Mouse (Mus musculus) urinary bladder, postnatal 25 days (tissue): ENCODE data around the gene Rwdd3.

Experiments used
- DNase-seq: peaks from one replicate; pipeline ENCODE4 v3.0.0; 2022; ENCODE audit warnings: low spot score

The Rwdd3 gene

DNA sequence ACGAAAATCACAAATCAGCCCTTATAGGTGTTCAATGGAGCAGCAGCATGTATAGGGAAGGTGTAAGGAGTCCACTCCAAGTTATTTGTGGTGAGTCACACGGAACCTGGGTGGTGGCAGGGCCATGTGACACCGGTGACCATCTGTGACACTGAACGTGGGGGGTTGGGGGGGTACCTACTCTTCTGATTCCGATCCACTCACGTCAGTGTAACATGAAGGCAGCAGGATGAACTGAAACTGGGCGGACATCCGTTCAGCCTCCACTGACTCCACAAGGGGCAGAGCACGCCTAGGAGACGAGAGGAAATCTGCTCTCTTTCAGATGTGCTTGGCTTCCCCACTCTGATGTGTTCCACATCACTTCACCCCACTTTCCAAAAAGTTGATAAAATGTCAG is 11.9 kb downstream of the Rwdd3 start:
- DNase-seq: no peak

DNA sequence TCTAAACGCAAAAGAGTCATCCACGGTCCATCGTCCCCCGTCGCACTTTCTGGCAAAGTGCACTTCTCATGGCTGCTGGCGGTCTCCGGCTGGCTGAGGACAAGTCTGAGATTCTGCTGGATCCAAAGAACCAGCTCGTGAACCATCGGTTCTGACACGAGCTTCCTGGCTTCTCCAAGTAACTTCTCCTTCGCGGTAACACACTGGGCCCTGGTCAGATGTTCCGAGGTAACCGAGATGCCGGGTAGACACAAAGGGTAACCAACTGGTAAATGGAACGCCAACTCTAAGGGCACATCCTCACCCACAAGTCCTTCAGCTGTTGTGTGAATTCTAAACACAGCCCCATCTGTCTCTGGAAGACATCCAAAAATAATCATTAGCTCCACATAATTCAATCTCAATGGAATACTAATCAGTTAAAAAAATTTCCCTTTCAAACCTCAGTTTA is 12.6 kb downstream of the Rwdd3 start:
- DNase-seq: no peak

DNA sequence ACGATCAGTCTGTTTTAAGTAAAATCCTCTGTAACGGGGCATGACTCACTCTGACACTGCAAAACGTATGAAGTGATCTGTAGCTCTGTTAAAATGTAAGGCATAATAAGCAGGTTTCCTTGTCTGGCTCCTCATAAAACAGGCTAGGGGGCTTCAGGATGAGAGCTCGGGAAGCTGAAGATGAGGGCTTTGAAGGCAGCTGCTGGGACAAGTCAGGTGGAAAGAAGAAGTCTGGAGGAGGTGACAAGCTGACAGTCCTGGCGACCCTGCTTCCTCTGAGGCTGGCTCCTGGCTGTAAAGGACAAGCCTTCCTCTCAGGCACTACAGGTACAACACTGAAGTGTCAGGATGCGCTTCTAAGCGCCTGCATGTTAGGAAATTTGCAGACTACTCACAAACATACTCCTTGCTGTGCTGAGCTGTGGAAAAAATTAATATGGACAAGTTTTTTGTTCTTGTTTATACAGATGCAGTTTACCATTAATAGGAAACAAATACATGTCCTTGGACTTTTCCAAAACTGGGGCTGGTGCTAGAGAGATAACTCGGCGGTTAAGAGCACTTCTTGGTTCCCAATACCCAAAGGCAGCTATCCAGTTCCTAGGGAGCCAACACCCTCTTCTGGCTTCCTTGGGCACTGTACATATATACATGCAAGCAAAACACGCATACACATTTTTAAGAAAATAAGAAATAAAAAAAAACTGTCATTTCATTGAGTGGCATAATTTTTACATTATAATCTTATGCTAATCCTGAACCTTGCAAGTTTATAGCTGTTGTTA is 13.8 kb downstream of the Rwdd3 start:
- no peak for DNase-seq

DNA sequence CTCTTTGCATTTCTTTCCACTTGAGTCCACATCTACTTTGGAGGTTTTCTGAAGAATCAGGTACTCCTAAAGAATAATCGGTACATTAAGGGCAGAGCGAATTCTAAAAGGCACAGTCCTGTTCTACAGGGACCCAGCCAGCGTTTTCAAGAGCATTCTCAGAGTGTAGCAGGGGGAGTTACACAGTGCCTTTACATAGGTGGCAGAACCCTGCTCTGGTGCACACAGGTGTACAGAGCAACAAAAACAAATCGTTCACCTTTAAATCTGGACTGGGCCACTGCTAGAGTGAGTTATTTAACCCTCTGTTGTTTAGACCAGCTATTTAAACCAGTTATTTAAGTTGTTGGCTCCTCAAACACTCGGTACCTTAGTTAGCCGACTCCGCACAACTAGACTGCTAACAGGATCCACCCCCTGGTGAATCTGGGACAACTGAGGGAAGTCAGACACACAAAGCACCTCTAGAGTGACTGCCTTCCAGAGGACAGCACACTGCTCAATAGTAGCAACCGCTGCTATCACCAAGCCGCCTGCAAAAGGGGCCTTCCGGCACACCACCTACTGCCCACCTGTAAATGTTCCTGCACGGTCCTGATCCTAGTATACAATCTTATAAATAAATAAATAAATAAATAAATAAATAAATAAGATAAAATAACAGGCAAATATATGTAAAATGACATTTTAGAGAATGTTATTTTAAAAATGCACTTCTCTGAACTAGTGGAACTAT is 14.9 kb downstream of the Rwdd3 start:
- DNase-seq: no peak

DNA sequence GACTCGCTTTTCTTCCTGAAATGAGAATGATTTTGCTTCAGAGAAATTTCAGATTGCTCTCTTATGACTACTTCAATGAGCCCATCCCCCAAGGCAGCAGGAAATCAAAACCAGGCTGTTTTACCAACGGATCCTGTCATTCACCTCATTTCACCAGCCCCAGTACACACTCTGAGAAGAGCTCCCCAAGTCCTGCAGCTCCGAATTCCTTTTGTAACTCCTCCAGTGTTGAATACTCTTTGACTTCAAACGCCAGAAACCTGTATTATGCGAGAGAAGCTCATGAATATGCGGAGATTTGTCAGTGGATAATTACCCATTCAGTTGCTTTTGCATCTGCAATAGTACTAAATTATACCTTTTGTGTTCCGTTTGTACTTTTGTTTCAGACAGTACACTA is 15.5 kb downstream of the Rwdd3 start:
- DNase-seq: no peak

DNA sequence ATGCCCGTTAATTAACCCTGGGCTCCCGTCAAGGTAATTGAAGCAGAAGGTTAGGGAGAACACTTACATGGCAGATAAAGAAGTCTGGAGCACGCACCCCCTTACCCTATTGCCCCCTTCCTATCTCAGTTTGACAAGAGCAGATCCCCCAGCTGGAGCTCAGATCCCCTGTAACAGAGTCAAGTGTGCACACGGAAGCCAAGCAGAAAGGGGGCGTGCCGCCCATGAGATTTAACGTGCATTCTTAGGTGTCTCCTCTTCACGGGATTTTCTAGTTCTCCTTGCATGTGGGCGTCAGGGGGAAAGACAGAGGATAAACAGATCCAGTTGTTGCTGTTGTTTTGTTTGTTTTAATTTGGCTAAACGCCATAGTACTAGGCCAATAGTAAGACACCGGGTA is 37.6 kb downstream of the Rwdd3 start:
- no peak for DNase-seq

DNA sequence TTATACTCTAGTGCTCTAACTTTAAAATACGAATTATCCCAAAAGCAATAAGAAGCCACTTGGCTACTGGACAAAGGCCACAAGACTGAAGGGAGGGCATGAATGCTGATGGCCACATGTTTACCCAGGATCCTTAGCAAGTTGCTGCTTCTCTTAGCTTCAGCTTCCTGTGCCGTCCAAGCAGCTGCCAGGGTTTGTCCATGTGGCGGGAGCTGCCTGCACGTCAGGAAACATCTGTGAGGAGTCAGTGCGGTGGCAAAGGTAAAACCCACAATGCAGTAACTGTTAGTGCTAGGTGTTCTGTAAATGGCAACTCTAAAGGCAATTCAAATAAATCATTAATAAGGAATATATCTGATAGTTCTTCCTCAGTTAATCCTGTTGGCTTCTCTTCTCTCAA is 38.5 kb downstream of the Rwdd3 start:
- DNase-seq: no peak

DNA sequence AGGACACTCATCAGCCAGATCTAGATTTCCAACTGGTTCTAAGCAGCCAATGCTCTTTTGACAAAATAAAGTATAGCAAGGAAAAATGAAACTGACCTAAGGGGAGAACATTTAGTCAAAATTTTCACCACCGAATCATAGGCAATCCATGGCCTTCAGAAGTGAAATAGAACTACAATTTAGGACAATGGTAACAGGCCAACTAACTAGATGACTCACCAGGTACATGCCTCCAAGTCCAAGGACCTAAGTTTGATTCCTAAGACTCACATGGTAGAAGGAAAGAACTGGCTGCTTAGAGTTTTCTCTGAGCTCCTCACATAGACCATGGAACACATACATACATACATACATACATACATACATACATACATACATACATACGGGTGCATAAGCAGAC is 44.3 kb downstream of the Rwdd3 start:
- DNase-seq: no peak

DNA sequence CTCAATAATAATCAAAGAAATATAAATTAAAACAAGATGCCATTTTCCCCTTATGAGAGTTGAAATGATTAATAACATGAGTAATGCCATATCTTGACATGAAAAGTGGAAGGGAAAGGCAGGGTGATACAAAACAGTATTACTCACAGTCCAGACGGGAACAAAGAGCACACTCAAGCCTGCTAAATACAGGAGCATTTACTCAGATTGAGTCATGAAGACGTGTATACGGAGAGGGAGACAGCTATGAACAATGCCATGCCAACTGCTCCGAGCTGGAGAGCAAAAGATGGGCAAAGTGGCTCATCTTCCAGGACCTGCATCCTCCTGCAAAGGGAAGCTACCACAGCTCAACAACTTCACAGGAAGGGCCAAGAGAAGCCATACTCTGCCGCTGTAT is 45.0 kb downstream of the Rwdd3 start:
- no peak for DNase-seq

DNA sequence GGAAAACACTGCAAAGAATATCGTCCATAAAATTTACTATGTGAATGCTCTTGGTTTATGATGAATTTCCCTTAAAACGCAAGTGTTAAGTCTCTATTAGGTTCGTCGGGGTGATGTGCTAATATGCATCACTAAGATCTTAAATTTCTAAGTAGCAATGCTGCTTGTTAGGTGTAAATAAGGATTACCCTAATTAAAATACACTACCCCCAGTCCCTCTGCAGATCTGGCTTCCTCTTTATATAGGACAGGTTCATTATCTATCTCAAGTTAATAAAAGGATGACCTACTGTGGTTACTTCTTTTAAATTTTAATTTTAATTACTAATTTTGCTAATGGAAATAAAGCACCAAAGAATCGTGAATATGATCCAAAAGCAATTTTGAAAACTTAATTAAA is 50.4 kb downstream of the Rwdd3 start:
- no peak for DNase-seq

DNA sequence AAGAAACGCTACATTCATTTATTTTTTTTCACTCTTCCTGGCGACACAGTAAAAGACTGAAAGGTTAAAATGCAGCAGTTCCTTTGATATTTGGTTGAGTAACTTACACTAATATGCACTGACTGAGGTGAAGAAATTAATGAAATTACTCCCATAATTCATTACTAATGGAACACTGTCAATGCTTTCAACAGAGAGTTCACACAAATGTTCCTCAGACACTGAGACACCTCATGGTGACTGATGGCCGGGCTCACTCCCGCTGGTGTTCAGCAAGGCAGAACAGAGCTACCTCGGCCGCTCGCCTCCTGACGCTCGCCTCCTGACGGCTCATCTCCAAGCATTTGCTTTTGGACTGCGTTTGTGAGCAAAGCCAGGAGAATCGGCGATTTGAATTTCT is 54.9 kb downstream of the Rwdd3 start:
- DNase-seq: no peak

DNA sequence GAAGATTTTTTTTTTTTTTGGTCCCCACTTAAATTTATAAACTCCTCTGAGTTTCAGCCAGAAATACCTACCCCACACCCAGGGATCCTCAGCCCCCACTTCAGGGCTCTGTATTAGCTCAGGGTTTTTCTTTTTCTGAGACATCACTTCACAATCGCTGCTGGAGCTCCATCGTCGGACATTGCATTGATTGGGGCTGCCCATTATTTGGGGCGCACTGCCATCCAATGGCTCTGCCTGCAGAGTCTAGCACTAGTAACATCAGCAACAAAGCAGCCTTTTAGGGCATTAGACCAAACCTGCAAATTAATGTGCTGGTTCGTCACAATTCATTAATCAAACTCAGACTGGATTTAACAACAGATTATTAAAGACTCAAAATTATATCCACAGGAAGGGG is 55.4 kb downstream of the Rwdd3 start:
- DNase-seq: no peak

DNA sequence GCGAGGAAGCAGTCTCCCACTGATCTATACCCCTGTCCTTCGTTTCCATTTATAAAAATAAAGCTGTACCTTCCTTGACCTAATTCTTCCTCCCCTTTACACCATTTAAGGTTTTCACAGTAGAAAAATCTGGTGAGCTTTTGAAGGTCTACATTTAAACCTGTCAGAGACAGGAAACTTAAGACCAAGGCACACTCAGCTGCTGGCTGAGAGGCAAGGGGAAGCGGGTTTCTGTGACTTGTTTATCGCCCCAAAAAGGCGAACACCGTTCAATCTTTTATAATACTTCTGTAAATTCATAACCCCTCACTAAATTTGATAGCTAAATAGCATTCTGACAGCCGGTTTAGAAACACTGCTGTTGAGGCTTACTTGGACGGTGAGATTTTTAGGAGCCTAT is 60.4 kb downstream of the Rwdd3 start:
- no peak for DNase-seq

DNA sequence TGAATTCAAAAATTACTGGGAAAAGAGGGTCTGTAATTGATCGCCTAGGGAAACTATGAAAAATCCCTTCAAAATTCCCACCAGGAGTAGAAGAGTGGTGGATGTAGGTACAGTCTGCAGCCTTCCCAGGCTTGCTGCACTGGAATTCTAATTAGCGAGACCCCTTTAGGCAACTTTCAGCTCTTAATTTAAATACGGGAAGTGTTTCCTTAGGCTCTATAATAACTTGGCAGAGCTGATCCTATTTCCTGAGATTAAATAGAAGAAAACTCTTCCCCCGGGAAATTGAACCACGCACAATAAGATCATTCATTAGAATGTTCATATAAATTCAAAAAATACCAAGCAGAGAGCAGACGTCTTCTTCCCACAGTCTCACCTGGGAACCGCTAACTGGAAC is 61.1 kb downstream of the Rwdd3 start:
- no peak for DNase-seq

DNA sequence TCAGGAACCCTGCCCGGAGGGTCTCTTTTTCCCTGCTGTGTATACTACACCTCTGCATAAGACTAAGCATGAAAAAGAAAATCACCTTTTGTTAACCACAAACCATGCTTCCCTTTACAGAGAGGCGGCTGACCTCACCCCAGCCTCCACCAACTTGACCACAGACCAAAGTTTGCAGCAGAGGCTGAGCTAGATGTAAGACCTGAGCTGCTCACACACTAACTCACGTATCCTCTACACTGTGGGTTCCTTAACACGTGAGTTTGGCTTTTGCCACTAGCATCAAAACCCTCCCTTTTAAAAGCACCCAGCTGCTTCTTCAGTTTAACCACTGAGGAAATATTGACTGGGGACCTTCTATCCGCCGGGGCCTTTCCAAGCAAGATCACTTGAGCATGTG is 64.0 kb downstream of the Rwdd3 start:
- no peak for DNase-seq

DNA sequence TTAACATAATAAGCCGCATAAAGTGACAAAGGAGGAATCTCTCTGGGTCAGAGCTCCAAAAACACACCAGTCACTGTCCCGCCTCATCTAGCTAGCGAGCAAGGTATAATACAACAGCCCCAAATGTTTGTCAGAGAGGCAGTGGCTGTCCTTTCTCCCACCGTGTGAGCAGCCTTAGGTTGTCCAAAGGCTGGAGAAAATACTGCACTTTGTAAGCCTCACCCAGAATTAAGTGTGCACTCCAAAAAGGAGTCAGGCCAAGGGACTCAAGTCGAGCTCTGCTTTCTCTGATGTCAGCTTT is 66.1 kb downstream of the Rwdd3 start:
- DNase-seq: no peak
